Mouse (Mus musculus) liver, embryonic 12.5 days (tissue): ENCODE measurements at regions not wholly inside any gene's neighbourhood (a gene's known extent, or its start where the extent isn't known, plus 50 kb on each side); places are given as distances from the start of the nearest gene placed in this dataset.

ENCODE experiments used
- ATAC-seq: fragments of 200-750 bp; cut with Nextera tagmentation; 2 replicates; pipeline ENCODE4 v1.8.0; 2017; ENCODE audit warnings: moderate number of reproducible peaks, mild to moderate bottlenecking, moderate library complexity
- H3K27ac ChIP-seq: fragments of 300-500 bp; sonication (generic); 2 replicates; pipeline ENCODE4 v1.5.1; 2016; ENCODE audit warnings: mild to moderate bottlenecking
- H3K27me3 ChIP-seq: fragments of 300-500 bp; sonication (generic); replicated peaks from 2 replicates; pipeline ENCODE4 v1.6.1; 2016; ENCODE audit warnings: mild to moderate bottlenecking, moderate library complexity
- H3K36me3 ChIP-seq: fragments of 300-500 bp; sonication (generic); 2 replicates; pipeline ENCODE4 v1.6.1; 2016; ENCODE audit warnings: mild to moderate bottlenecking, moderate library complexity
- H3K4me1 ChIP-seq: fragments of 300-500 bp; sonication (generic); 2 replicates; pipeline ENCODE4 v1.6.1; 2016
- H3K4me2 ChIP-seq: fragments of 300-500 bp; sonication (generic); 2 replicates; pipeline ENCODE4 v1.6.1; 2016; ENCODE audit warnings: mild to moderate bottlenecking, moderate library complexity
- H3K4me3 ChIP-seq: fragments of 300-500 bp; sonication (generic); 2 replicates; pipeline ENCODE4 v1.5.1; 2016; ENCODE audit warnings: mild to moderate bottlenecking, moderate library complexity
- H3K9ac ChIP-seq: fragments of 300-500 bp; sonication (generic); 2 replicates; pipeline ENCODE4 v1.6.1; 2016; ENCODE audit warnings: mild to moderate bottlenecking, moderate library complexity
- H3K9me3 ChIP-seq: fragments of 300-500 bp; sonication (generic); replicated peaks from 2 replicates; pipeline ENCODE4 v1.6.1; 2016; ENCODE audit warnings: mild to moderate bottlenecking, moderate library complexity
- WGBS: fragments of 180-500 bp; shearing (Covaris S2); methylation state at CpG from one replicate; pipeline ENCODE4 v1.1.7; 2016; ENCODE audit not compliant: insufficient replicate concordance; 5-methylcytosine and 5-hydroxymethylcytosine counted together

- no peak for ATAC-seq
- 57% methylated on average over 7 of the region's 7 CpGs for WGBS
- Histone ChIP-seq H3K9me3 (no peaks in the 10 kb centered on the region), H3K27ac (no peak overlapping the region), H3K27me3 (no peaks in the 10 kb centered on the region), H3K4me3 (no peak overlapping the region), H3K4me1 (no peaks in the 10 kb centered on the region), H3K36me3 (no peaks in the 10 kb centered on the region), H3K9ac (no peak overlapping the region), H3K4me2 (no peak overlapping the region)
Measured at GRCm38 (mm10) chr5:53412391-53413075, 53.4 kb upstream of the Rbpj start.

GRCm38 (mm10) chr5:53413677-53414076 is 52.3 kb upstream of the Rbpj start:
- Histone ChIP-seq H3K36me3 (no peaks in the 10 kb centered on the region), H3K27me3 (no peaks in the 10 kb centered on the region), H3K4me1 (no peaks in the 10 kb centered on the region), H3K9ac (no peak overlapping the region), H3K4me3 (no peak overlapping the region), H3K9me3 (no peaks in the 10 kb centered on the region), H3K27ac (no peak overlapping the region), H3K4me2 (no peak overlapping the region)
- ATAC-seq, result no peak
- 56% methylated on average over 3 of the region's 3 CpGs for WGBS

GRCm38 (mm10) chr5:53415472-53415871 is 50.5 kb upstream of the Rbpj start:
- H3K9me3 ChIP-seq, result no peaks in the 10 kb centered on the region
- no peak overlapping the region for H3K4me3 ChIP-seq
- H3K4me1 ChIP-seq, result no peaks in the 10 kb centered on the region
- no peaks in the 10 kb centered on the region for H3K36me3 ChIP-seq
- H3K27ac ChIP-seq, result no peak overlapping the region
- no peaks in the 10 kb centered on the region for H3K27me3 ChIP-seq
- H3K9ac ChIP-seq, result no peak overlapping the region
- WGBS, result 51% methylated on average over 2 of the region's 2 CpGs
- no peak for ATAC-seq
- no peak overlapping the region for H3K4me2 ChIP-seq
